Mouse (Mus musculus): ENCODE data around the gene Emc6. TPM values are rescaled to one million over a fixed set of nuclear protein-coding genes. Genes with fewer than 3 reads are reported as not detected.

Gene Emc6
- polyA plus RNA-seq, 1 experiment from 2014 or later: 169 TPM

DNA sequence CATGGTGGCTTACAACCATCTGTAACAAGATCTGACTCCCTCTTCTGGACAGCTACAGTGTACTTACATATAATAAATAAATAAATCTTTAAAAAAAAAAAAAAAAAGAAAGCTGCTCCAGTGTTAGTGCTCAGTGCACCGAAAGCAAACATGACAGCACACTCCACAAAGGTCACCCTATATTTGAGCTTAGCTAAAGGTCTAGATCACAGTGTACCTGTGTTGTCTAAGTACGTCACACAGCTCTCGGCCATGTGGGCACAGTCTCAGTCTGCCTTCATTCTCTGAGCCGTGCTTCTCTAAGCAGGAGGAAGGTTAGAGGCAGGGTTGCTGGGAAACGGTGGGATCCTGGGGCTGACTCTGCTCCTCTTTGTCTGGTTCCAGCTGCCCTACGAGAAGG, 50.3 kb downstream of the Emc6 start:
- no peaks in the 10 kb centered on the region for H3K4me1 ChIP-seq (ENCODE audit: insufficient read depth)
- TF ChIP-seq EP300 (IDR thresholded peaks at IDR 0.05; ENCODE audit: low read depth) (no peak), CTCF (IDR thresholded peaks at IDR 0.05; ENCODE audit: low read depth) (no peak)
- H3K4me3 ChIP-seq (ENCODE audit: low read depth, low read length): no peak overlapping the region
- DNase-seq (no peak), ATAC-seq (peak; percentile 91)
- 67% methylated on average over 6 of the region's 6 CpGs for WGBS (ENCODE audit: insufficient replicate concordance)
- no peaks in the 10 kb centered on the region for H3K9me3 ChIP-seq (ENCODE audit: low read length)
- H3K4me2 ChIP-seq (ENCODE audit: low read depth, low read length): no peak overlapping the region
- H3K9ac ChIP-seq (replicated peaks): no peak overlapping the region
- no peak overlapping the region for H3K27ac ChIP-seq (ENCODE audit: low read depth)
- H3K27me3 ChIP-seq (ENCODE audit: insufficient read depth, low read length): no peaks in the 10 kb centered on the region
- H3K36me3 ChIP-seq (replicated peaks; ENCODE audit: insufficient read depth, low read length): no peaks in the 10 kb centered on the region

Other genes with a start within 250 kb of the Emc6 start
- 13.5 and 14.6 TPM in 2 replicates for gene Atp2a3, start 215.9 kb downstream of the Emc6 start, polyA plus RNA-seq (2015; fragmentation: Nextera tagmentation; extraction: Ambion mirVana)
- 7.0 and 7.9 TPM in 2 replicates for gene P2rx1, start 177.9 kb downstream of the Emc6 start, polyA plus RNA-seq (2015; fragmentation: Nextera tagmentation; extraction: Ambion mirVana)
- 0.76 and 0.78 TPM in 2 replicates for gene Camkk1, start 158.0 kb downstream of the Emc6 start, polyA plus RNA-seq (2015; fragmentation: Nextera tagmentation; extraction: Ambion mirVana)
- gene Ncbp3, start 129.3 kb downstream of the Emc6 start, polyA plus RNA-seq (2015; fragmentation: Nextera tagmentation; extraction: Ambion mirVana): 2.7 TPM in 2 replicates
- 0.24 and 0.33 TPM in 2 replicates for gene Itgae, start 86.5 kb downstream of the Emc6 start, polyA plus RNA-seq (2015; fragmentation: Nextera tagmentation; extraction: Ambion mirVana)
- gene Haspin, start 38.7 kb downstream of the Emc6 start, polyA plus RNA-seq (2015; fragmentation: Nextera tagmentation; extraction: Ambion mirVana): 4.6 and 5.3 TPM in 2 replicates
- 0.11 and 0.21 TPM in 2 replicates for gene P2rx5, start 16.6 kb downstream of the Emc6 start, polyA plus RNA-seq (2015; fragmentation: Nextera tagmentation; extraction: Ambion mirVana)
- 32.7 and 35.6 TPM in 2 replicates for gene Tax1bp3, start within 50 bp of the Emc6 start, polyA plus RNA-seq (2015; fragmentation: Nextera tagmentation; extraction: Ambion mirVana)
- gene Ctns, start 22.0 kb upstream of the Emc6 start, polyA plus RNA-seq (2015; fragmentation: Nextera tagmentation; extraction: Ambion mirVana): 7.3 and 8.4 TPM in 2 replicates
- gene Shpk, start 22.4 kb upstream of the Emc6 start, polyA plus RNA-seq (2015; fragmentation: Nextera tagmentation; extraction: Ambion mirVana): 8.1 and 8.2 TPM in 2 replicates
- 0.07 TPM in 2 replicates for gene Trpv1, start 57.3 kb upstream of the Emc6 start, polyA plus RNA-seq (2015; fragmentation: Nextera tagmentation; extraction: Ambion mirVana)
- gene Trpv3, start 90.4 kb upstream of the Emc6 start, polyA plus RNA-seq (2015; fragmentation: Nextera tagmentation; extraction: Ambion mirVana): 0.02 and 0.05 TPM in 2 replicates
- 9.1 and 10.2 TPM in 2 replicates for gene Aspa, start 152.6 kb upstream of the Emc6 start, polyA plus RNA-seq (2015; fragmentation: Nextera tagmentation; extraction: Ambion mirVana)
- gene Gm49340, start 152.7 kb upstream of the Emc6 start, polyA plus RNA-seq (2015; fragmentation: Nextera tagmentation; extraction: Ambion mirVana): 0.06 TPM in 1 of 2 replicates, not detected in the other
- gene Spata22, start 152.7 kb upstream of the Emc6 start, polyA plus RNA-seq (2015; fragmentation: Nextera tagmentation; extraction: Ambion mirVana): 3.1 and 3.9 TPM in 2 replicates
- 0.24 TPM in 1 of 2 replicates, not detected in the other for gene Olfr20, start 173.7 kb upstream of the Emc6 start, polyA plus RNA-seq (2015; fragmentation: Nextera tagmentation; extraction: Ambion mirVana)
- not detected in 2 replicates for gene Olfr376, start 194.2 kb upstream of the Emc6 start, polyA plus RNA-seq (2015; fragmentation: Nextera tagmentation; extraction: Ambion mirVana)
- not detected in 2 replicates for gene Olfr1, start 222.6 kb upstream of the Emc6 start, polyA plus RNA-seq (2015; fragmentation: Nextera tagmentation; extraction: Ambion mirVana)